In genomic region chr14:76420726-76421125, GRCm38 (mm10) we compare ENCODE assay signal across 7 mouse cellular contexts. TPM values are rescaled to one million over a fixed set of nuclear protein-coding genes. Genes with fewer than 3 reads are reported as not detected.
DNase-seq lines count a peak whose midpoint lies in the region; ATAC-seq and TF ChIP-seq lines count a peak whose summit lies in the region.

No protein-coding gene starts in this region.

- H3K4me2 ChIP-seq in lung, embryonic 16.5 days (ENCODE audit: low read depth, low read length): peak overlapping the region; percentile 40
- H3K4me2 ChIP-seq in forebrain, embryonic 16.5 days (ENCODE audit: low read length): peak overlapping the region; percentile 58
- peak overlapping the region; percentile 51 for H3K4me2 ChIP-seq in limb, embryonic 12.5 days
- peak overlapping the region; percentile 23; the same call in 1 of the 2 replicates for H3K4me2 ChIP-seq in stomach, postnatal 0 days (replicated peaks; ENCODE audit: low read depth)

- 0 out of 2 replicates have a peak overlapping the region, but pooled peaks have one; percentile 20 for H3K9ac ChIP-seq in lung, embryonic 16.5 days (ENCODE audit: low read length)
- H3K9ac ChIP-seq in forebrain, embryonic 16.5 days (replicated peaks; ENCODE audit: low read depth, low read length): no peak overlapping the region
- no peak overlapping the region for H3K9ac ChIP-seq in limb, embryonic 12.5 days (replicated peaks)
- H3K9ac ChIP-seq in stomach, postnatal 0 days (ENCODE audit: low read length): no peak overlapping the region

- TF ChIP-seq CTCF in stomach, postnatal 0 days (IDR thresholded peaks at IDR 0.05; ENCODE audit: low read depth): no peak

- H3K4me3 ChIP-seq in lung, embryonic 16.5 days (ENCODE audit: low read length): peak overlapping the region; percentile 6; the same call in 1 of the 2 replicates
- H3K4me3 ChIP-seq in forebrain, embryonic 16.5 days (replicated peaks; ENCODE audit: low read length): peak overlapping the region; percentile 27
- peak overlapping the region; percentile 17 for H3K4me3 ChIP-seq in limb, embryonic 12.5 days (replicated peaks)
- no peak overlapping the region for H3K4me3 ChIP-seq in stomach, postnatal 0 days (ENCODE audit: low read depth, low read length)

- H3K27ac ChIP-seq in lung, embryonic 16.5 days (ENCODE audit: low read length): no peak overlapping the region
- H3K27ac ChIP-seq in forebrain, embryonic 16.5 days (ENCODE audit: low read length): no peak overlapping the region
- H3K27ac ChIP-seq in limb, embryonic 12.5 days: no peak overlapping the region
- no peak overlapping the region for H3K27ac ChIP-seq in stomach, postnatal 0 days (replicated peaks)

- WGBS in lung, embryonic 16.5 days: 43% methylated on average over 7 of the region's 7 CpGs
- WGBS in forebrain, embryonic 16.5 days: 60% methylated on average over 7 of the region's 7 CpGs
- 35% methylated on average over 7 of the region's 7 CpGs for WGBS in limb, embryonic 12.5 days
- 44% methylated on average over 7 of the region's 7 CpGs for whole genome bisulfite sequencing in stomach, postnatal 0 days

- no peak for TF ChIP-seq EP300 in stomach, postnatal 0 days (optimal IDR thresholded peaks at IDR 0.05)

- no peaks in the 10 kb centered on the region for H3K27me3 ChIP-seq in lung, embryonic 16.5 days (ENCODE audit: control insufficient read depth, insufficient read depth, low read depth, low read length)
- no peaks in the 10 kb centered on the region for H3K27me3 ChIP-seq in forebrain, embryonic 16.5 days (replicated peaks; ENCODE audit: control insufficient read depth, insufficient read depth, low read length)
- no peaks in the 10 kb centered on the region for H3K27me3 ChIP-seq in limb, embryonic 12.5 days
- H3K27me3 ChIP-seq in stomach, postnatal 0 days (ENCODE audit: control insufficient read depth, insufficient read depth, low read length): no peaks in the 10 kb centered on the region

- H3K36me3 ChIP-seq in lung, embryonic 16.5 days (ENCODE audit: control insufficient read depth, insufficient read depth, low read length): peaks cover 30% of the 10 kb centered on the region
- H3K36me3 ChIP-seq in forebrain, embryonic 16.5 days (ENCODE audit: control insufficient read depth, insufficient read depth): peaks cover 23% of the 10 kb centered on the region
- H3K36me3 ChIP-seq in limb, embryonic 12.5 days: peaks cover 66% of the 10 kb centered on the region
- no peaks in the 10 kb centered on the region for H3K36me3 ChIP-seq in stomach, postnatal 0 days (ENCODE audit: control insufficient read depth, insufficient read depth, low read length)

- ATAC-seq in lung, embryonic 16.5 days (ENCODE audit: low read depth): no peak
- ATAC-seq in forebrain, embryonic 16.5 days: no peak
- ATAC-seq in limb, embryonic 12.5 days (ENCODE audit: insufficient number of reproducible peaks, insufficient read depth, low FRiP score, low TSS enrichment, low read depth): no peak
- no peak for ATAC-seq in stomach, postnatal 0 days (ENCODE audit: low FRiP score, low TSS enrichment)

- no peaks in the 10 kb centered on the region for H3K9me3 ChIP-seq in lung, embryonic 16.5 days (ENCODE audit: control insufficient read depth, low read length)
- H3K9me3 ChIP-seq in forebrain, embryonic 16.5 days (ENCODE audit: control insufficient read depth, low read length): no peaks in the 10 kb centered on the region
- no peaks in the 10 kb centered on the region for H3K9me3 ChIP-seq in limb, embryonic 12.5 days
- H3K9me3 ChIP-seq in stomach, postnatal 0 days (ENCODE audit: control insufficient read depth, low read length): no peaks in the 10 kb centered on the region

- no peak for DNase-seq in lung, postnatal 4 days
- no peak for DNase-seq in stomach, postnatal 0 days (ENCODE audit: low spot score)
- DNase-seq in layer of hippocampus, adult 18-20 months (ENCODE audit: low spot score in 2 of 2): no peak
- no peak for DNase-seq in layer of hippocampus, adult 9-10 months (ENCODE audit: low spot score)

- peaks cover 40% of the 10 kb centered on the region for H3K4me1 ChIP-seq in lung, embryonic 16.5 days (replicated peaks; ENCODE audit: control insufficient read depth, insufficient read depth, low read length)
- H3K4me1 ChIP-seq in forebrain, embryonic 16.5 days (replicated peaks; ENCODE audit: control insufficient read depth, insufficient read depth, low read length): peaks cover 69% of the 10 kb centered on the region
- H3K4me1 ChIP-seq in limb, embryonic 12.5 days (replicated peaks): peaks cover 47% of the 10 kb centered on the region
- H3K4me1 ChIP-seq in stomach, postnatal 0 days (replicated peaks; ENCODE audit: control insufficient read depth, insufficient read depth): peaks cover 8% of the 10 kb centered on the region; the same call in 1 of the 2 replicates

RNA-seq across cellular contexts. Expression of gene Tsc22d1, which starts 6.0 kb away (rescaled TPM):
- polyA plus RNA-seq in lung, embryonic 16.5 days (2015; fragmentation: Nextera tagmentation; extraction: Ambion mirVana): 737 and 792 TPM in 2 replicates
- polyA plus RNA-seq in forebrain, embryonic 16.5 days (2015; fragmentation: Nextera tagmentation; extraction: Ambion mirVana): 749 and 886 TPM in 2 replicates
- polyA plus RNA-seq in limb, embryonic 12.5 days (2016; fragmentation: Nextera tagmentation; extraction: Ambion mirVana): 492 and 610 TPM in 2 replicates
- polyA plus RNA-seq in stomach, postnatal 0 days (2015; fragmentation: Nextera tagmentation; extraction: Ambion mirVana): 310 and 313 TPM in 2 replicates
- total RNA-seq in layer of hippocampus, adult 18-20 months (2021): 100 to 1,000 TPM; 533 to 545 TPM
